Mouse (Mus musculus) liver, embryonic 14.5 days (tissue): ENCODE measurements at regions not wholly inside any gene's neighbourhood (a gene's known extent, or its start where the extent isn't known, plus 50 kb on each side); places are given as distances from the start of the nearest gene placed in this dataset.

ENCODE experiments used
- ATAC-seq: fragments of 200-750 bp; cut with Nextera tagmentation; 2 replicates; pipeline ENCODE4 v1.8.0; 2017; ENCODE audit warnings: moderate number of reproducible peaks, mild to moderate bottlenecking, moderate library complexity; ENCODE audit not compliant: insufficient read depth
- DNase-seq, 3 experiments: peaks; one replicate each; pipeline ENCODE4 v3.0.0-alpha.2; 2012 to 2013; ENCODE audit warnings: low read depth in 3 of 3, low spot score in 3 of 3
- H3K27ac ChIP-seq: fragments of 300-500 bp; sonication (generic); 2 replicates; pipeline ENCODE4 v1.5.1; 2014; ENCODE audit warnings: moderate library complexity, mild to moderate bottlenecking, control low read depth, inconsistent platforms
- H3K27me3 ChIP-seq: fragments of 300-500 bp; sonication (generic); 2 replicates; pipeline ENCODE4 v1.6.1; 2014; ENCODE audit warnings: mild to moderate bottlenecking, low read length, moderate library complexity; ENCODE audit not compliant: control insufficient read depth, insufficient read depth
- H3K36me3 ChIP-seq: fragments of 300-500 bp; sonication (generic); replicated peaks from 2 replicates; pipeline ENCODE4 v1.6.1; 2014; ENCODE audit warnings: low read depth; ENCODE audit not compliant: control insufficient read depth, insufficient read depth
- H3K4me1 ChIP-seq, 2 experiments: fragments of 200-500 bp in 1 of 2; fragments of 300-500 bp in 1 of 2; sonication (generic) in 1 of 2; replicated peaks; 2 replicates each; pipeline ENCODE4 v1.6.1; 2012 to 2014; ENCODE audit warnings: antibody characterized with exemption in 1 of 2, inconsistent platforms in 1 of 2, low read length in 1 of 2; ENCODE audit not compliant: control insufficient read depth in 2 of 2, insufficient read depth in 2 of 2
- H3K4me2 ChIP-seq: fragments of 300-500 bp; sonication (generic); 2 replicates; pipeline ENCODE4 v1.6.1; 2014; ENCODE audit warnings: low read depth, mild to moderate bottlenecking, control low read depth, moderate library complexity
- H3K4me3 ChIP-seq, 2 experiments: fragments of 200-500 bp in 1 of 2; fragments of 300-500 bp in 1 of 2; sonication (generic) in 1 of 2; 2 replicates each; pipeline ENCODE4 v1.5.1; 2012 to 2014; ENCODE audit warnings: low read depth in 2 of 2, low read length in 2 of 2, mild to moderate bottlenecking in 2 of 2, control low read depth in 1 of 2, inconsistent platforms in 1 of 2, moderate library complexity in 1 of 2; ENCODE audit not compliant: insufficient read depth in 1 of 2
- H3K9ac ChIP-seq: fragments of 300-500 bp; sonication (generic); replicated peaks from 2 replicates; pipeline ENCODE4 v1.6.1; 2014; ENCODE audit warnings: mild to moderate bottlenecking, control low read depth, moderate library complexity
- H3K9me3 ChIP-seq: fragments of 300-500 bp; sonication (generic); 2 replicates; pipeline ENCODE4 v1.6.1; 2016; ENCODE audit warnings: low read length, mixed read lengths; ENCODE audit not compliant: control insufficient read depth
- CTCF ChIP-seq: IDR thresholded peaks from 2 replicates; pipeline ENCODE4 v1.5.1; 2016; ENCODE audit warnings: antibody characterized with exemption, low read depth, control low read depth
- EP300 ChIP-seq: IDR thresholded peaks from 2 replicates; pipeline ENCODE4 v1.6.1; 2016; ENCODE audit warnings: antibody characterized with exemption, low read depth
- WGBS: fragments of 180-500 bp; shearing (Covaris S2); extraction: QIAGEN DNeasy Blood & Tissue Kit; methylation state at CpG from one replicate; pipeline ENCODE4 v1.1.7; 2014; ENCODE audit not compliant: insufficient replicate concordance; 5-methylcytosine and 5-hydroxymethylcytosine counted together

- Histone ChIP-seq H3K27me3 (no peaks in the 10 kb centered on the region), H3K27ac (no peak overlapping the region), H3K4me1 (no peaks in the 10 kb centered on the region), H3K36me3 (no peaks in the 10 kb centered on the region), H3K4me2 (no peak overlapping the region), H3K4me3 (no peak overlapping the region), H3K9me3 (no peaks in the 10 kb centered on the region), H3K9ac (no peak overlapping the region)
- 11% methylated on average over 2 of the region's 2 CpGs for whole genome bisulfite sequencing
- TF ChIP-seq EP300, result no peak
- DNase-seq (peak in 1 of 3 experiments; percentile 17), ATAC-seq (no peak)
Measured at GRCm38 (mm10) chr15:5302403-5302802, 58.4 kb upstream of the Ptger4 start.

DNA sequence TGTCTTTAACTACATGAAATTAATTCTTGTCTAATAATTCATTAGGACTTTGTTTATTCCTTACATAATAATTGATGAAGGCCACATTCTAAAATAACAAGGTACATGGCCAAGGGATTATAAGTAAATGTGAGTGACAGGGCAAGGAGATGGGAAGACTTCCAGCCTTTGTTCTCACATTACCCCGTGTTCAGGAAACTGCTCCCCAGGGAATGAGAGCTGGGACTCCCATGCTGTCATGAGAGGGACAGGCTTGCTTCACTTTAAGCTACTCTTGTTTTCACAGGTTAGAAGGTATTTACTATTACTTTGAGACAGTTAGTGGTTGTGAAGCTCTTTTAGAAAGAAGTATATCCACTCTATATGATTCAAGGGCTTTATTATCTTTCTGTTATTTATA, 55.8 kb upstream of the Ptger4 start:
- Histone ChIP-seq H3K4me3 (no peak overlapping the region), H3K27me3 (no peaks in the 10 kb centered on the region), H3K9me3 (no peaks in the 10 kb centered on the region), H3K9ac (no peak overlapping the region), H3K36me3 (no peaks in the 10 kb centered on the region), H3K27ac (no peak overlapping the region), H3K4me1 (no peaks in the 10 kb centered on the region), H3K4me2 (no peak overlapping the region)
- DNase-seq (no peak), ATAC-seq (no peak)
- no peak for TF ChIP-seq CTCF
- no peak for TF ChIP-seq EP300
- WGBS, result 31% methylated on average over 1 of the region's 1 CpGs

DNA sequence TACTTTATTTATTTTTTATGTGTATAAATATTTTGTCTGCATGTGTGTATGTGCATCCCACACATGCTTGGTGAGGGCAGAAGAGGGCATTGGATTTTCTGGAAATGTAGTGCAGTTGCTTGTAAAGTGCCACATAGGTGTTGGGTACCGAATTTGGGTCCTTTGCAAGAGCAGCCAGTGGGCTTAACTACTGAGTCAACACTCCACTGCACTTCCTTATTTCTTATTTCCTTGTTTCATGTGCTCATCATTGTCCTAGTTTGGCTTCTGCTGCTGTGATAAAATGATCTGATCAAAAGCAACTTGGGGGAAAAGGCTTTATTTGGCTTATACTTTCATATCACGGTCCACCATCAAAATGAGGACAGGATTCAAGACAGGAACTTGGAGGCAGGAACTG, 53.0 kb upstream of the Ptger4 start:
- ATAC-seq (no peak), DNase-seq (no peak)
- Histone ChIP-seq H3K4me1 (no peaks in the 10 kb centered on the region), H3K36me3 (no peaks in the 10 kb centered on the region), H3K9ac (no peak overlapping the region), H3K4me2 (no peak overlapping the region), H3K9me3 (no peaks in the 10 kb centered on the region), H3K27ac (no peak overlapping the region), H3K27me3 (no peaks in the 10 kb centered on the region), H3K4me3 (no peak overlapping the region)
- TF ChIP-seq CTCF, result no peak
- TF ChIP-seq EP300, result no peak
- 58% methylated on average over 2 of the region's 2 CpGs for WGBS
